Mouse (Mus musculus): Measurements from ENCODE around the gene Spon1.

GRCm38 (mm10) chr7:113898388-113898787 lies 132.6 kb downstream of the Spon1 start:
- peak; percentile 26; the same call in 1 of the 2 replicates for TF ChIP-seq CTCF (IDR thresholded peaks at IDR 0.05; ENCODE audit: borderline replicate concordance, extremely low read depth, insufficient read depth, insufficient read length)
- TF ChIP-seq POLR2A (IDR thresholded peaks at IDR 0.05; ENCODE audit: borderline replicate concordance, extremely low read depth, insufficient read depth, insufficient read length, poor library complexity, severe bottlenecking), result no peak
